Mouse (Mus musculus) common myeloid progenitor, adult 5-6 weeks (primary cell): ENCODE results near the gene Btn2a2. TPM values are rescaled to one million over a fixed set of nuclear protein-coding genes. Genes with fewer than 3 reads are reported as not detected.
A peak's percentile ranks its signal among the peaks of the same experiment; 100 is the strongest.

Experiments used
- ATAC-seq: replicated peaks from 2 replicates; pipeline ENCODE4 v1.8.0; 2016; ENCODE audit warnings: low read depth, mild to moderate bottlenecking, moderate TSS enrichment, inconsistent platforms; ENCODE audit not compliant: poor library complexity, severe bottlenecking
- total RNA-seq: library from RNA; stranded (forward); fragments of 200-1000, 187-1606 nt; gene quantifications from 2 replicates; pipeline ENCODE4 v1.2.3, GENCODE M21; 2017

Btn2a2 gene
- total RNA-seq, 1 experiment from 2014 or later = not detected

DNA sequence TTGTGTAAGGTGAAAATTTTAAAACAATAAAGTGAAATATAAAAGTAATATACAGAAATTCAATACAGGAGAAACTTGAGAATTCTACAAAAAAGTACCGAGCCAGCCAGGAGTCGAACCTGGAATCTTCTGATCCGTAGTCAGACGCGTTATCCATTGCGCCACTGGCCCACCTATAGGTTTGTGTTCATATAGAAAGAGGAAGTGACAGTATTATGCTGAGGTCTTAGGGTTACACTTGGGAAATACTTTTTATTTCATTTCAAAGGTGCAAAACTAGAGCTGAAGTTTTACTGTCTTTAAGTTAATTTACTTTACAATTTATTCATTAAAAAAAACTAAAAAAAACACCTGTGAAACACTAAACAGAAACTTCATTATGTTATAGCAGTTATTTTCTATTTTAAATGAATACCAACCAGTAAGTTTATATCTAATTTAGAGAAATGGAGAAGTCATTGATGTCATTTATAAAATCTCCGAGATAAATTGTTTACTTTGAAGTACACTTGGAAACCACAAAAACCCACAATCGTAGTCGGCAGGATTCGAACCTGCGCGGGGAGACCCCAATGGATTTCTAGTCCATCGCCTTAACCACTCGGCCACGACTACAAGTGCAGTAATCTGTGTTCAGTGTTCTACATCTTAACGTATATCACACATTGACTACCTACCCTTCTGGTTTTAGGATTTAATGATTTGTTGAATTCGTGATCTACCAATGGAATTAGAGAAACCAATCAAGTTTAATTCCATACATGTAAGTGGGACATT is 12.0 kb upstream of the Btn2a2 start:
- peak; percentile 45; the same call in 1 of the 2 replicates for ATAC-seq

GRCm38 (mm10) chr13:23499943-23500342 is 11.3 kb upstream of the Btn2a2 start:
- ATAC-seq = no peak

DNA sequence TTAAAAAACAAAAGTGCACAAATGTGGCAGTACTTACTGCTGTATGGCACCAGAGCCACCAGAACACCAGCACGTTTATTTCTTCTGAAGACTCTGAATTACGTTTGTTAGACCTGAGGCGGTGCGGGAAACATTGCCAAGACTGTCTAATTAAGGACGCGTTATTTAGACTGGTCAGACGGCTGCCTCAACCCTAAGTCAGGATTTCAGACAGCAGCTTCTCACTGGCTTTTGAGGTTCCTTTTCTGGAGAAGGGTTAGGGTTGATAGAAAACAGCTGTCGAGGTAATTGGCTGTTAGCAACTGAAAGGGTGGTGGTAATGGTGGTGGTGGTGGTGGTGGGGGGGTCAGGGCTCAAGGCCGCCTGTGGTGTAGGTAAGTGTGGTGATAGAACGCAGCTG is 10.0 kb upstream of the Btn2a2 start:
- ATAC-seq = no peak

GRCm38 (mm10) chr13:23497656-23498321 is 9.1 kb upstream of the Btn2a2 start:
- 0 out of 2 replicates have a peak, but pooled peaks have one; percentile 9 for ATAC-seq

- ATAC-seq = no peak
These were observed 6.9 kb upstream of the Btn2a2 start for GRCm38 (mm10) chr13:23495526-23495925.

GRCm38 (mm10) chr13:23491990-23492389 is 3.3 kb upstream of the Btn2a2 start:
- ATAC-seq = 0 out of 2 replicates have a peak, but pooled peaks have one; percentile 7

GRCm38 (mm10) chr13:23491263-23491662 is 2.6 kb upstream of the Btn2a2 start:
- no peak for ATAC-seq

DNA sequence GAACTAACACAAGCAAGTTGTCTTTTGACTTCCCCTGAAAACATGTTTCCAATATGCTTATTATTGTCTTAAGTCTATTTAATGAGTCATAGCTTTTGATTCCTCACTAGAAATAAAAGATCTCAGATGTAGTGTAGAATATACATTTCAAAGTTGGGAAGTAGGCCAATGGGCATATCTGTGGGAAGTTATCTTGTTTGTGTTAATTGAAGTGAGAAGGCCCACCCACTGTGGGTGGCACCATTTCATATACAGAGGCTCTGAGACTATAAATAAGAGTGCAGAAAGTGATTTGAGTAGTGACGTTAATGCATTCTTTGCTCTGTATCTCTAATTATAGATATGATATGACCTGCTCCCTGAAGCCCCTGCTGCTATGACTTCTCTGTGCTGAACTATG is 2.2 kb upstream of the Btn2a2 start:
- no peak for ATAC-seq

DNA sequence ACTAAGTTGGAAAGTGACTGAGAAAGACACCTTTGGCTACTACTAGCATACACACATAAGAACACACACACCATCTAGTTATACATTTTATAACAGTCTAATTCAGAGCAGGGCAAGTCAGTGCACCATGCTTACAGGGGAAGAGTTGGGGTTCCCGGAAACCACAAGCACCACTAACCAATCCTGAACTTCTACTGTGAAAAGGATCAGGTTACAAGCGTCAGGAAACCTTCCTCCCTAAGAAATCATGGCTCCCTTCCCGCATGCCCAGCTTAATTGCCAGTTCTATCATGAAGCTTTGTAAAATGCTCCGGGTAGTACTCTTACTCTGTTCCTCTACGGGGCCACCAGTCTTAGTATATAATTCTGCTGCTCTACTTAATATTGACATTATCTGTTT is 3.4 kb downstream of the Btn2a2 start:
- peak; percentile 50 for ATAC-seq

GRCm38 (mm10) chr13:23483153-23483552 is 5.5 kb downstream of the Btn2a2 start:
- no peak for ATAC-seq

DNA sequence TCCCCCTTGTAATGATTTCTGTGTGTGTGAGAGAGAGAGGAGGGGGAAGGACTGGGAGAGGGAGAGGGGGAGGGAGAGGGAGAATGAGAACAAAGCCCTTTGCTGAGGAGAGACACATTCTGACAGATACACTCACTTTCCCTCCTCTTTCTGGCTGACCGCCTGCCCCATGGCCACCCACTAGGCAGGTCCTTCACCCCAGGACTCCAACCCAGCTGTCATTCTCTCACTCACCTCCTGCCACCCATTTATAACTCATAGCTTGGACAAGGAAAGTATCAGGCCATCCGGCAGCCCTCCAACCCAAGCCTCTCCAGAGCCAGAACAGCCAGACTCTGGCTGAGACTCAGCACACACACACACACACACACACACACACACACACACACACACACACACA is 13.0 kb downstream of the Btn2a2 start:
- no peak for ATAC-seq

- ATAC-seq = peak; percentile 51
These were observed 21.7 kb downstream of the Btn2a2 start for GRCm38 (mm10) chr13:23466911-23467310.

DNA sequence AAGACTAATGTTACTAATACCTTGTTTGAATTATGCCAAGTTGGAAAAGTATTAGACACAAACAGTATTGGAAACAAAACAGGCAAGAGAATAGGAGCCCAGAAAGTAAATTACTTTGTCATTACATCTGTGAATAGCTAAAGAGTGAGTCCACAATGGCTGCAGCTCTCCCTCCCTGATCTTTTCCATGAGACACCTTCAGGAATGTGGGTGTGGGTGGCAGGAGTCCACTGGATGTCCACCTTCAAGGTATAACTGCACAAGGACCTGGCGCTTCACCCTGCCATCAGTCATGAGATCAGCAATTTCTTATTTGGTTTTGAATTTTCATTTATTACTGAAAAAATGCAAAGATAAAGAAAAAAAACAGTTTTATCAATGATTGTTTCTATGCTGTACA is 22.4 kb downstream of the Btn2a2 start:
- ATAC-seq = no peak

DNA sequence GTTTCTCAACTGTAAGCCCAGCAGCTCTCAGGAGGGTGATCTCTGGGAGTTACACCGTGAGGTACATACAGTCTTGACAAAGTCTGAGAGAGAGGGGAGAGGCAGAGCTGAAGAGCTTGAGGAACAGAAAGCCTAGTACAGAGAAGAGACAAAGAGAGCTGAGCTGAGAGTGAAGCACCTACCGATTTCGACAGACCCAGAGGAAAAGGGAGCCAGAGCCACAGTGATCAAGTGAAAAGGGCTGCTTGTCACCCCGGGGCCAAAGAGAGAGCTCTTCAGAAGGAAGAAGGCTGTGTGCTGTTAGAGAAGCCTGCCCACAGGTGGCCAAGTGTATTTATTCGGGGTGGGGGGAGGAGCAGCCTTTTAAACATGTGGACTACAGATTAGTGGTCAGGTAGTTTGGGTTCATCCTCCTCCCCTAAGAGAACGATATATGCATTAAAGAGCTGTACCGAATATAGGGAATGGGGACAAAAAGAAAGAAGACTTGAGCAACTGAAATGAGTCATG is 23.0 kb downstream of the Btn2a2 start, which contains the start of gene Btn1a1:
Btn1a1 (minus strand) TSS at position 302 of the 510 bp plus-strand sequence.
- ATAC-seq = peak; percentile 38

DNA sequence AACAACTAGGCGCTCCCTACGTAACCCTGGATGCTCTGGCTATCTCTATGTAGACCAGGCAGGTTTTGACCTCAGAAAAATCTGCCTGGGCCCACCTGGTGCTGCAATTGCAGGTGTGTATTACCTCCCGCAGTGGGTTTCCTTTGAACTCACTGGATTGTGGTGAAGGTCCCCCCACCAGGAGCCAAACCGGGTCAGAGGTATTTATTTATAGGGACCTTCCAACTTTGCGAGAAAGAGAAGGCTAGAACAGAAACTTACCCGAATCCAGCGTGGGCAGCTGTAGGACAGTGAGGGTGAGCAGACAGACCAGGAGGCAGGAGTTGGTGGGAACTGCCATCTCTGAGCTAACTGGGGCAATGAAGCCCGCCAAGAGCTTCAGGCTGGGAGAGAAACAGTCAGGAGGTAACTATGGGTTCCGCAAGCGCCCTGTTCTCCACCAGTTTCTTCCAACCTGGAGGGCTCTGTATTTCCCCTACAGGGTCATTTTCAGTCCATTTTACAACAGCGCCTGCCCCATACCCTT is 23.8 kb downstream of the Btn2a2 start:
- 0 out of 2 replicates have a peak, but pooled peaks have one; percentile 19 for ATAC-seq

- ATAC-seq = peak; percentile 19; the same call in 1 of the 2 replicates
These were observed 24.4 kb downstream of the Btn2a2 start for GRCm38 (mm10) chr13:23464224-23464637.

- no peak; the same call in 1 of the 2 replicates for ATAC-seq
These were observed 25.1 kb downstream of the Btn2a2 start for GRCm38 (mm10) chr13:23463381-23464223.

GRCm38 (mm10) chr13:23462669-23463068 is 26.0 kb downstream of the Btn2a2 start:
- no peak for ATAC-seq

GRCm38 (mm10) chr13:23462063-23462462 is 26.6 kb downstream of the Btn2a2 start:
- ATAC-seq = no peak
